Mouse (Mus musculus) heart, postnatal 14 days (tissue): ENCODE results near the gene Prss3. TPM values are rescaled to one million over a fixed set of nuclear protein-coding genes. Genes with fewer than 3 reads are reported as not detected.
"Not testable (repeated sequence)": the region's sequence is repeated elsewhere in the genome, so short reads cannot be mapped to it uniquely, and the experiment has no call there.

Source experiments
- DNase-seq, 2 experiments: peaks; one replicate each; pipeline ENCODE4 v3.0.0; 2021 to 2022
- intact Hi-C: fragments of 180-260 bp; cut with DNase I; formaldehyde crosslinking; loops from one replicate; pipeline ENCODE4 v1.15.1; 2025
- long read RNA-seq, 2 experiments: library from polyadenylated mRNA; stranded (forward); transcript quantifications; one replicate each; pipeline ENCODE4 v2.0.0; 2021
- total RNA-seq, 2 experiments: library from RNA; stranded (reverse); gene quantifications; 2 replicates each; pipeline ENCODE4 v1.2.3; 2021

Prss3 gene
- not detected for total RNA-seq
- long read RNA-seq, experiment 1: 0 reads
- long read RNA-seq, experiment 2: 0 reads

- intact Hi-C loops, DNase-seq: not testable (repeated sequence)
These were observed at the start of gene Prss3 for GRCm38 (mm10) chr6:41377578-41377977. TSS of gene Prss3 (minus strand) at chr6:41377678.

- intact Hi-C loops, DNase-seq: not testable (repeated sequence)
These were observed 14.6 kb upstream of the Prss3 start, which contains the start of gene Gm5771 for GRCm38 (mm10) chr6:41392056-41392455. TSS of gene Gm5771 (plus strand) at chr6:41392356.

GRCm38 (mm10) chr6:41391640-41392039, 14.2 kb upstream of the Prss3 start:
- DNase-seq, intact Hi-C loops: not testable (repeated sequence)

- intact Hi-C loops: no loop called here
- DNase-seq: no peak
These were observed 9.3 kb upstream of the Prss3 start for GRCm38 (mm10) chr6:41386781-41387180.

GRCm38 (mm10) chr6:41373772-41374171, 3.7 kb downstream of the Prss3 start:
- DNase-seq, intact Hi-C loops: not testable (repeated sequence)

GRCm38 (mm10) chr6:41353932-41354331, 23.5 kb downstream of the Prss3 start, which contains the start of gene Try10:
TSS of gene Try10 (plus strand) at chr6:41354105.
- intact Hi-C loops: no loop called here
- no peak for DNase-seq

Other genes with a start within 250 kb of the Prss3 start
- not detected for gene Try4, start 75.4 kb downstream of the Prss3 start, total RNA-seq
- gene Try5, start 60.8 kb downstream of the Prss3 start, total RNA-seq: not detected
- not detected for gene Try10, start 23.6 kb downstream of the Prss3 start, total RNA-seq
- gene Gm5771, start 14.7 kb upstream of the Prss3 start, total RNA-seq: not detected
- not detected for gene Gm10334, start 68.5 kb upstream of the Prss3 start, total RNA-seq
- not detected for gene Prss1, start 81.3 kb upstream of the Prss3 start, total RNA-seq
- gene Prss2, start 144.1 kb upstream of the Prss3 start, total RNA-seq: not detected
- gene Ephb6, start 227.8 kb upstream of the Prss3 start, total RNA-seq: 1 to 10 TPM; 2.7 to 6.6 TPM